Mouse (Mus musculus): ENCODE data around the gene Scgb2b15.
"Not testable (repeated sequence)": the region's sequence is repeated elsewhere in the genome, so short reads cannot be mapped to it uniquely, and the experiment has no call there.

Gene Scgb2b15

GRCm38 (mm10) chr7:32829562-32829961 lies at the start of gene Scgb2b15:
Gene Scgb2b15 (minus strand): TSS chr7:32829662.
- not testable (repeated sequence) for DNase-seq

GRCm38 (mm10) chr7:32836254-32836653 lies 6.8 kb upstream of the Scgb2b15 start, which contains the start of gene Scgb1b15:
Gene Scgb1b15 (plus strand): TSS chr7:32836554.
- DNase-seq: not testable (repeated sequence)

All from lung, postnatal 4 days (tissue).